Mouse (Mus musculus) thymus, postnatal 0 days (tissue): ENCODE measurements around the gene Pacsin2. TPM values are rescaled to one million over a fixed set of nuclear protein-coding genes. Genes with fewer than 3 reads are reported as not detected.

ENCODE experiments used
- DNase-seq: peaks from one replicate; pipeline ENCODE4 v3.0.0-alpha.2; 2015; ENCODE audit warnings: low spot score
- polyA plus RNA-seq: library from polyadenylated mRNA; unstranded; fragments of >200 nt; fragmentation: Nextera tagmentation; extraction: Ambion mirVana; gene quantifications from 2 replicates; pipeline ENCODE4 v1.2.1, GENCODE M21; 2015

Pacsin2 gene
- polyA plus RNA-seq, 1 experiment from 2014 or later = 24.8 TPM

DNA sequence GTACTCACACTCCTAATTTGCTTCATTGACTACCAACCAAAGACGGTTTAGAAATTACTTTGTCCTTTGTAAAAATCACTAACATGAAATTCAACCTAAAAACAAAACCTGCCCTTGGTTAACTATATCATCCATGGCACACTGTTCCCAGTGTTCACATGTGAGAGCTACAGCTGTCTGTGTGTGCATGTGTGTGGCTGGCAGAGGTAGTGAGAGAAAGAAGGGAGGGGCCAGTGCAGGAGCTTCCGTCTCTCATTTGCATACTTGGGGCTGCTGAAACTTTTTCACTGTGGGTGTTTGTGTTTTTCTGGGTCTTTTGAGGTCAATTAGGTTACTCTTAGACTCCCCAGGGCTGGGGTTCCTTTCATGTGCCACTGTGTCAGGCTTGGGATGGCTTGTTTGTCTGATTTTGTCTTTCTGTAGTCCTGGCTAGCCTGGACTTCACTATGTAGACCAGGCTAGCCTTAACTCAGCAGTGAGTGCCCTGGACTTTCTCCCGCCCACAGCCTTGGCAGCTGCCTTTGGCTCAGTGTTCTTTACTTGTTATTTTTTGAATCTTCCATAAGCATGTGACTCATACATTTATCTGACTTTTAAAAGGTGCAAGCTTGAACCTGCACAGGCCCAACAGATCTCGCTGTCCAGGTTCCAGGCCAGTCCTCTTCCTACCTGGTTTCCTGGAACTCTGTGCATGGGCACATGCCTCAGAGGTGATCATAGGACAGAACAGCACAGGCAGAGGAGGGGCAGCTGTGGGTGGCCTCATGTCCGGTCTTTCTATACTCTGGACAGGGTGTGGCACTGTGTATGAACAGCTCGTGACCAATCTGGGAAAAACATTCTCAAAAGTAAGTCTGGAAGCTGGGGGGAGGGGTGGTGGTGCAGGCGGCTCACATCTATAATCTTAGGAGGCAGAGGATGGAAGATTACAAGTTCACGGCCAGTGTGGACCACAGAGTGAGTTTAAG, 126.2 kb downstream of the Pacsin2 start:
- no peak for DNase-seq

GRCm38 (mm10) chr15:83332373-83332772, 132.0 kb downstream of the Pacsin2 start:
- DNase-seq = no peak

DNA sequence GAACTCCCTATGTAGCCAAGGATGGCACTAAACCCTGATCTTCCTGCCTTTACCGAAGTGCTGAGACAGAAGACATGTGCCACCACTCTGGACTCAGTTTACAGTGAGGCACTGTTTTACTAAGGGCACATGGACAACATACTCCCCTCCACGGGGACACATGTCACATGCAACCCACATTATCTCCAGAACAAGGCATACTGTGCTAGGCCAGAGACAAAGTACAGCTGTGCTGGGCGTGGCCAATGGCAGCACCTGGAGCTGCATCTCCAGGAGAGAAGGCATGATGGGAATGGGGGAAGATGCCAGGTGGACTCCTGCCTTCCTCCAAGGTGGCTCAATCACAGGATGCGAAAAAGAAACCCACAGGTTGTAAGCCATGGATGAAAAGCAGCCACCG, 135.5 kb downstream of the Pacsin2 start:
- no peak for DNase-seq

Other genes starting within 250 kb of the Pacsin2 start
- 2.2 and 2.4 TPM in 2 replicates for gene A4galt, start 212.8 kb downstream of the Pacsin2 start, polyA plus RNA-seq
- gene Arfgap3, start 114.4 kb downstream of the Pacsin2 start, polyA plus RNA-seq = 16.4 and 18.3 TPM in 2 replicates
- gene Ttll1, start 46.3 kb upstream of the Pacsin2 start, polyA plus RNA-seq = 8.9 and 11.8 TPM in 2 replicates
- gene Bik, start 62.3 kb upstream of the Pacsin2 start, polyA plus RNA-seq = 3.9 and 4.3 TPM in 2 replicates
- gene Tspo, start 99.0 kb upstream of the Pacsin2 start, polyA plus RNA-seq = 295 and 320 TPM in 2 replicates
- 30.9 and 34.4 TPM in 2 replicates for gene Mcat, start 99.2 kb upstream of the Pacsin2 start, polyA plus RNA-seq
- 39.1 and 39.2 TPM in 2 replicates for gene Ttll12, start 130.6 kb upstream of the Pacsin2 start, polyA plus RNA-seq